Mouse (Mus musculus) heart, embryonic 16.5 days (tissue): ENCODE results near the gene Smim10l2a. TPM values are rescaled to one million over a fixed set of nuclear protein-coding genes. Genes with fewer than 3 reads are reported as not detected.

Source experiments
- ATAC-seq: fragments of 200-750 bp; cut with Nextera tagmentation; replicated peaks from 2 replicates; pipeline ENCODE4 v1.8.0; 2017; ENCODE audit warnings: moderate number of reproducible peaks; ENCODE audit not compliant: insufficient read depth, low FRiP score; ENCODE audit errors: extremely low read depth
- H3K27ac ChIP-seq: fragments of 300-500 bp; sonication (generic); 2 replicates; pipeline ENCODE4 v1.5.1; 2014; ENCODE audit warnings: mild to moderate bottlenecking, low read length, control low read depth, moderate library complexity
- H3K27me3 ChIP-seq: fragments of 300-500 bp; sonication (generic); 2 replicates; pipeline ENCODE4 v1.6.1; 2014; ENCODE audit warnings: low read length, mixed read lengths; ENCODE audit not compliant: control insufficient read depth, insufficient read depth
- H3K36me3 ChIP-seq: fragments of 300-500 bp; sonication (generic); 2 replicates; pipeline ENCODE4 v1.6.1; 2014; ENCODE audit not compliant: control insufficient read depth, insufficient read depth
- H3K4me1 ChIP-seq: fragments of 300-500 bp; sonication (generic); 2 replicates; pipeline ENCODE4 v1.6.1; 2014; ENCODE audit warnings: low read length, mixed read lengths; ENCODE audit not compliant: control insufficient read depth, insufficient read depth
- H3K4me2 ChIP-seq: fragments of 300-500 bp; sonication (generic); 2 replicates; pipeline ENCODE4 v1.6.1; 2014; ENCODE audit warnings: low read depth, mild to moderate bottlenecking, control low read depth, low read length
- H3K4me3 ChIP-seq: fragments of 300-500 bp; sonication (generic); 2 replicates; pipeline ENCODE4 v1.5.1; 2014; ENCODE audit warnings: mild to moderate bottlenecking, control low read depth, low read length
- H3K9ac ChIP-seq: fragments of 300-500 bp; sonication (generic); 2 replicates; pipeline ENCODE4 v1.6.1; 2014; ENCODE audit warnings: low read length, control low read depth
- H3K9me3 ChIP-seq: fragments of 300-500 bp; sonication (generic); replicated peaks from 2 replicates; pipeline ENCODE4 v1.6.1; 2016; ENCODE audit warnings: low read length; ENCODE audit not compliant: control insufficient read depth
- WGBS: fragments of 180-500 bp; shearing (Covaris S2); extraction: QIAGEN DNeasy Blood & Tissue Kit; methylation state at CpG from one replicate; pipeline ENCODE4 v1.1.7; 2014; 5-methylcytosine and 5-hydroxymethylcytosine counted together
- polyA plus RNA-seq: library from polyadenylated mRNA; unstranded; fragments of >200 nt; fragmentation: Nextera tagmentation; extraction: Ambion mirVana; gene quantifications from 2 replicates; pipeline ENCODE4 v1.2.1, GENCODE M21; 2015

The Smim10l2a gene
- polyA plus RNA-seq, 1 experiment from 2014 or later = 1.3 TPM

DNA sequence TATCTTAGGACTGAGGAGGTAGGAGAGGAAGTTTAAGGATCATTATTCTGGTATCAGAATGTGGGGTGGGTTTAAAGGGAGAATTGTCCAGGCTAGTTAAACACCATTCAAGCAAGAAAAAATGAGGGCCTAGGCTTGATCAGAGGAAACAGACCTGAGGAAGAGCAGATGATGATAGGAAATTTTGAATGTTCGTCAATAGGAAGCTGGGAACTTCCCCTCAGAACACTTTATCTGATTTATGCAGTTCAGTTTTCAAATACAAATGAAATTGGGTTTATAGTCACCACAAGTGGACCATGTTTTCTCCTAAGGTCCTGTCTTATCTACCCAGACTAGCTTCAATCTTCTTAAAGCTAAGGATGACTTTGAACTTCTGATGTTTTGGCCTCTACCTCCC, 31.1 kb downstream of the Smim10l2a start:
- Histone ChIP-seq H3K27ac (no peak overlapping the region), H3K4me3 (no peak overlapping the region), H3K4me1 (no peaks in the 10 kb centered on the region), H3K4me2 (no peak overlapping the region), H3K27me3 (no peaks in the 10 kb centered on the region), H3K9me3 (no peaks in the 10 kb centered on the region; the same call in 1 of the 2 replicates), H3K9ac (no peak overlapping the region), H3K36me3 (no peaks in the 10 kb centered on the region)
- 57% methylated on average over 1 of the region's 1 CpGs for WGBS
- no peak for ATAC-seq

DNA sequence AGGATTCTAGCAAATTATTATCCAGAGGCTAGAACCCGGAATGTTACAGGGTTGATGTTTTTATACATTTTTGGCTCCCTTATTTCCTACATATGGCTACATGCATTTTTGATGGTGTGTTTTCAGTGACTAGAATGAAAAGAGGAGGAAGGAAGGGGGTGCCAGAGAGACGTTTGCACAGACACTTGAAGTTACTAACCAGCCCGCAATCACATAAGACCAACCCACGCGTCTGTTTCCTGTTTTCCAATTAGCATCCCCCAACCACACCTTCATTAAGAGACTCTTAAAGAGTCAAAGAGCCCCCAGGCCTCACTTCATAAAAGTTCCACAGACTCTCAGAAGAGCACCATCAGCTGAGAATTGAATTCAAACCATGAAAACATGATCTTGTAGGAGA, 31.7 kb downstream of the Smim10l2a start:
- no peaks in the 10 kb centered on the region for H3K27me3 ChIP-seq
- H3K36me3 ChIP-seq = no peaks in the 10 kb centered on the region
- H3K4me2 ChIP-seq = no peak overlapping the region
- no peaks in the 10 kb centered on the region for H3K4me1 ChIP-seq
- no peak overlapping the region for H3K27ac ChIP-seq
- no peak overlapping the region for H3K9ac ChIP-seq
- no peak overlapping the region for H3K4me3 ChIP-seq
- no peaks in the 10 kb centered on the region; the same call in 1 of the 2 replicates for H3K9me3 ChIP-seq
- WGBS = 54% methylated on average over 5 of the region's 5 CpGs
- ATAC-seq = no peak

DNA sequence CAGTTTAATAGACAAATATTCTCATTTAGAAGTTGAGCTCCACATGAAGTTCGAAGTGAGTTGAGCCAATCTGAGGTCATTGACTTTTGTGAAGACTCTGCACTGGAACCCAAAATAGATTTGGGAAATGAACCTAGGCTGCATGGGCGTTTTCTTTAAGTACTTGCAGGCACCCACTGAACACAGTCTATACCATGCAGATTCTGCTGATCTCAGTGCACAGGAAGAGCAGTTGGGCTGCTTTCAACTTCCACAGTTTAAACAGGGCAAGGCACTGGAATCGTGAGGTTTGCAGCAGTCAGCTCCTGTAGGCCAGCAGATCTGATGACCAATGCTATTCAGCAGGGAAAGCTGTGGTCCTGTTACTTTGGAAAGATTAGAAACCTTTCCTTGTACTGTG, 41.9 kb downstream of the Smim10l2a start:
- Histone ChIP-seq H3K27ac (no peak overlapping the region), H3K27me3 (no peaks in the 10 kb centered on the region), H3K9me3 (no peaks in the 10 kb centered on the region), H3K9ac (no peak overlapping the region), H3K4me1 (no peaks in the 10 kb centered on the region), H3K4me3 (no peak overlapping the region), H3K4me2 (no peak overlapping the region), H3K36me3 (no peaks in the 10 kb centered on the region)
- no peak for ATAC-seq
- 45% methylated on average over 3 of the region's 3 CpGs for WGBS

DNA sequence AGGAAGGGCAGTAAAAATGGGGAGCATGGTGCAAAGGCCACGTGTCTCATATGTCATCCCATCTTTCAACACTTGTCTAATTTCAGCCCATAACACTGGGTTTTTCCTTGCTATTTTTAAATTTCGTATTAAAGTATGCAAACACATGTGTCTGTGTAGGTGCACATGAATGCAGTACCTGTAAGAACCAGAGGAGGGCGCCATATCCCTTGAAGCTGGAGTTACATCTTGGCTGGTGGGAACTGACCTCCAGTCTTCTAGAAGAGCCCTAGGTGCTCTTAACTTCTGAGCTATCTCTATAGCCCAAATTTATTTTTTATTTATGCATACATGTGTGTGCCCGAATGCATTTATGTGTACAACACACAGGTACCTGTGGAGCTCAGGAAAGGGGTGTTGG, 43.2 kb downstream of the Smim10l2a start:
- Histone ChIP-seq H3K4me1 (no peaks in the 10 kb centered on the region), H3K27ac (no peak overlapping the region), H3K4me2 (no peak overlapping the region), H3K9me3 (no peaks in the 10 kb centered on the region), H3K27me3 (no peaks in the 10 kb centered on the region), H3K9ac (no peak overlapping the region), H3K36me3 (no peaks in the 10 kb centered on the region), H3K4me3 (no peak overlapping the region)
- no peak for ATAC-seq
- 55% methylated on average over 4 of the region's 4 CpGs for WGBS

Other genes starting within 250 kb of the Smim10l2a start
- gene 3830403N18Rik, start 238.0 kb upstream of the Smim10l2a start, polyA plus RNA-seq = 2.4 and 3.2 TPM in 2 replicates
- gene Gm773, start 161.7 kb upstream of the Smim10l2a start, polyA plus RNA-seq = not detected in 2 replicates
- 7.5 and 8.0 TPM in 2 replicates for gene Zfp449, start 28.2 kb upstream of the Smim10l2a start, polyA plus RNA-seq
- 1.2 and 1.9 TPM in 2 replicates for gene Gm2174, start 73.4 kb downstream of the Smim10l2a start, polyA plus RNA-seq
- gene Ints6l, start 80.3 kb downstream of the Smim10l2a start, polyA plus RNA-seq = 18.6 and 19.0 TPM in 2 replicates
- gene Gm10477, start 150.2 kb downstream of the Smim10l2a start, polyA plus RNA-seq = not detected in 2 replicates
- gene Gm648, start 175.0 kb downstream of the Smim10l2a start, polyA plus RNA-seq = not detected in 2 replicates
- gene Mmgt1, start 223.5 kb downstream of the Smim10l2a start, polyA plus RNA-seq = 24.6 and 26.1 TPM in 2 replicates
- gene Slc9a6, start 235.2 kb downstream of the Smim10l2a start, polyA plus RNA-seq = 7.1 and 7.3 TPM in 2 replicates